Mouse (Mus musculus) CD4-positive, CD25-positive, alpha-beta regulatory T cell, adult 2 months (primary cell): ENCODE measurements around the gene Adipoq.
"Not testable (repeated sequence)": the region's sequence is repeated elsewhere in the genome, so short reads cannot be mapped to it uniquely, and the experiment has no call there.

ENCODE experiments used
- DNase-seq: peaks from one replicate; pipeline ENCODE4 v3.0.0-alpha.2; 2012; ENCODE audit warnings: low read depth, low spot score

The Adipoq gene

GRCm38 (mm10) chr16:23146280-23146679 lies at the start of gene Adipoq:
Adipoq (plus strand) TSS chr16:23146536.
- DNase-seq: no peak

- DNase-seq: not testable (repeated sequence)
These were observed 49.5 kb upstream of the Adipoq start for GRCm38 (mm10) chr16:23096886-23097285.

- DNase-seq: not testable (repeated sequence)
These were observed 48.8 kb upstream of the Adipoq start for GRCm38 (mm10) chr16:23097290-23098104.

- not testable (repeated sequence) for DNase-seq
These were observed 48.3 kb upstream of the Adipoq start for GRCm38 (mm10) chr16:23098105-23098452.

GRCm38 (mm10) chr16:23099632-23100031 lies 46.7 kb upstream of the Adipoq start:
- DNase-seq: no peak

GRCm38 (mm10) chr16:23100099-23100575 lies 46.2 kb upstream of the Adipoq start:
- DNase-seq: peak; percentile 16

- DNase-seq: no peak
These were observed 45.7 kb upstream of the Adipoq start for GRCm38 (mm10) chr16:23100613-23101012.

- peak; percentile 71 for DNase-seq
These were observed 43.8 kb upstream of the Adipoq start for GRCm38 (mm10) chr16:23102340-23103037.

- no peak for DNase-seq
These were observed 43.1 kb upstream of the Adipoq start for GRCm38 (mm10) chr16:23103038-23103745.

- DNase-seq: peak; percentile 25
These were observed 42.5 kb upstream of the Adipoq start for GRCm38 (mm10) chr16:23103841-23104240.

GRCm38 (mm10) chr16:23106121-23106520 lies 40.2 kb upstream of the Adipoq start:
- DNase-seq: no peak

- DNase-seq: peak; percentile 95
These were observed 38.9 kb upstream of the Adipoq start, which contains the start of gene Eif4a2 for GRCm38 (mm10) chr16:23107231-23107942. Eif4a2 (plus strand) TSS chr16:23107444.

GRCm38 (mm10) chr16:23107946-23108759 lies 38.2 kb upstream of the Adipoq start:
- peak; percentile 87 for DNase-seq

GRCm38 (mm10) chr16:23108943-23109342 lies 37.4 kb upstream of the Adipoq start:
- DNase-seq: peak; percentile 13

- peak; percentile 12 for DNase-seq
These were observed 36.7 kb upstream of the Adipoq start for GRCm38 (mm10) chr16:23109350-23110280.

- no peak for DNase-seq
These were observed 34.0 kb upstream of the Adipoq start for GRCm38 (mm10) chr16:23112348-23112747.

GRCm38 (mm10) chr16:23112861-23113435 lies 33.4 kb upstream of the Adipoq start:
- no peak for DNase-seq

- DNase-seq: no peak
These were observed 32.4 kb upstream of the Adipoq start for GRCm38 (mm10) chr16:23113903-23114302.
